Mouse (Mus musculus) embryonic fibroblast, embryonic 13.5 days (primary cell): Measurements from ENCODE around the gene Smpdl3b. TPM values are rescaled to one million over a fixed set of nuclear protein-coding genes. Genes with fewer than 3 reads are reported as not detected.
A peak's percentile ranks its signal among the peaks of the same experiment; 100 is the strongest.

Source experiments
- H3K27ac ChIP-seq: 2 replicates; pipeline ENCODE4 v1.5.1; 2012; ENCODE audit warnings: low read length, control low read depth, inconsistent platforms; ENCODE audit not compliant: insufficient read depth
- H3K4me1 ChIP-seq: 2 replicates; pipeline ENCODE4 v1.6.1; 2011; ENCODE audit warnings: low read length; ENCODE audit not compliant: control insufficient read depth, insufficient read depth
- H3K4me3 ChIP-seq: 2 replicates; pipeline ENCODE4 v1.5.1; 2011; ENCODE audit warnings: mild to moderate bottlenecking, control low read depth, low read length; ENCODE audit not compliant: insufficient read depth
- CTCF ChIP-seq: IDR thresholded peaks from 2 replicates; pipeline ENCODE4 v1.5.1; 2011; ENCODE audit warnings: mild to moderate bottlenecking, control low read depth, low read length, moderate library complexity, borderline replicate concordance; ENCODE audit not compliant: insufficient read depth
- POLR2A ChIP-seq: IDR thresholded peaks from 2 replicates; pipeline ENCODE4 v1.6.1; 2011; ENCODE audit warnings: low read depth, mild to moderate bottlenecking, control low read depth, low read length, moderate library complexity
- polyA plus RNA-seq: library from polyadenylated mRNA; stranded (reverse); fragments of >200 nt; gene quantifications from 2 replicates; pipeline ENCODE4 v1.2.4, GENCODE M21; 2011; ENCODE audit warnings: low read depth; ENCODE audit not compliant: missing spikeins, insufficient read length

Gene Smpdl3b
- polyA plus RNA-seq, 1 experiment: 2.7 TPM

GRCm38 (mm10) chr4:132735894-132736293 is 21.2 kb downstream of the Smpdl3b start:
- TF ChIP-seq POLR2A: no peak
- TF ChIP-seq CTCF: no peak
- Histone ChIP-seq H3K27ac (no peak overlapping the region), H3K4me3 (no peak overlapping the region), H3K4me1 (peaks cover 2% of the 10 kb centered on the region; the same call in 1 of the 2 replicates)

DNA sequence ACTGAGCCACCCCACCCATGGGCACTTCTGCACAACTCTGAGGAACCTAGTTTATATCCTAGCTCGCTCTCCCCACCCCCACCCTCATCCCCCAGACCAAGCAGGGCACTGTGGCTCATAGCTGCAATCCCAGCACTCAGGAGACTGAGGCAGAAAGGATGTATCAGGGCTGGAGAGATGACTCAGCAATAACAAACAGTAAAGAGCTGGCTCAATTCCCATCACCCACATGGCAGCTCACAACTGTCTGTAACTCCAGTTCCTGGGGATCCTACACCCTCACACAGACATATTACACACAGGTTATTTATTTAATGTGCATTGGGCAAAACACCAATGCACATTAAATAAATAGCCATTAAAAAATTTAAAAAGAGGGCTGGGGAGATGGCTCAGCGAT is 21.7 kb downstream of the Smpdl3b start:
- peaks cover 2% of the 10 kb centered on the region; the same call in 1 of the 2 replicates for H3K4me1 ChIP-seq
- H3K4me3 ChIP-seq: no peak overlapping the region
- TF ChIP-seq CTCF (no peak), POLR2A (no peak)

GRCm38 (mm10) chr4:132734766-132735165 is 22.3 kb downstream of the Smpdl3b start:
- Histone ChIP-seq H3K4me3 (no peak overlapping the region), H3K27ac (no peak overlapping the region), H3K4me1 (peaks cover 2% of the 10 kb centered on the region; the same call in 1 of the 2 replicates)
- TF ChIP-seq POLR2A (no peak), CTCF (no peak)

More for the DNA sequence above, 21.7 kb downstream of the Smpdl3b start:
- no peak overlapping the region for H3K27ac ChIP-seq

- peaks cover 2% of the 10 kb centered on the region; the same call in 1 of the 2 replicates for H3K4me1 ChIP-seq
- TF ChIP-seq POLR2A: no peak
- TF ChIP-seq CTCF: no peak
- no peak overlapping the region for H3K4me3 ChIP-seq
- no peak overlapping the region for H3K27ac ChIP-seq
These were observed 23.8 kb downstream of the Smpdl3b start for GRCm38 (mm10) chr4:132733071-132733770.

DNA sequence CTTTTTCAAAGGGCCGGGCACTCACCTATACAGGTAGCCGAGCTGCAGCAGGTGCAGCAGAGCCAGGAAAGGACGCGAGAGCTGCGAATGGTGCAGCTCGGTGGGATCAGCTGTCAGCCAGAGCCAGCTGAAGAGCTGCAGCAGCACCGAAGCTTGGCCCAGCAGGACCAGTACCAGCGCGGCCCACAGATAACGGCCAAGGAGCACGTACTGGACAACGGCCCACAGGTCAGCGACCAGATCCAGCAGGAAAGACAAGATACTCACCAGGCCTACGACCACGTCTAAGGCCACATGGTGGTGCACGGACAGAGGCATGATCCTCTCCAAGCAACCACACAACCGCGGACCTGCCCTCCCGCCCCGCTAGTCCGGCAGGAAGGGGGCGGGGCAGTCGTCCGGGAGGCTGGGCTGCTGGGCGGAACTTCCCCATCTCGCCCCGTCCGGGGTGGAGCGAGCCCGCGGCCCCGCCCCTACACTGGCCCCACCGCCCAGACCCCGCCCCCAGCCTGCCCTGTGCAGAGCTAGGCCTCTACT is 24.8 kb downstream of the Smpdl3b start, which contains the start of gene Xkr8:
TSS of gene Xkr8 (minus strand) at position 399 of the 537 bp plus-strand sequence.
- TF ChIP-seq CTCF (peak; percentile 21; the same call in 1 of the 2 replicates), POLR2A (peak; percentile 91)
- no peak within 1 kb of the TSS for H3K27ac ChIP-seq
- peak within 1 kb of the TSS; percentile 69 for H3K4me3 ChIP-seq
- H3K4me1 ChIP-seq: peaks cover 2% of the 10 kb centered on the region; the same call in 1 of the 2 replicates

- Histone ChIP-seq H3K4me1 (peaks cover 2% of the 10 kb centered on the region; the same call in 1 of the 2 replicates), H3K4me3 (peak overlapping the region; percentile 69), H3K27ac (no peak overlapping the region)
- TF ChIP-seq CTCF (no peak), POLR2A (no peak)
These were observed 25.4 kb downstream of the Smpdl3b start for GRCm38 (mm10) chr4:132731616-132732015.

DNA sequence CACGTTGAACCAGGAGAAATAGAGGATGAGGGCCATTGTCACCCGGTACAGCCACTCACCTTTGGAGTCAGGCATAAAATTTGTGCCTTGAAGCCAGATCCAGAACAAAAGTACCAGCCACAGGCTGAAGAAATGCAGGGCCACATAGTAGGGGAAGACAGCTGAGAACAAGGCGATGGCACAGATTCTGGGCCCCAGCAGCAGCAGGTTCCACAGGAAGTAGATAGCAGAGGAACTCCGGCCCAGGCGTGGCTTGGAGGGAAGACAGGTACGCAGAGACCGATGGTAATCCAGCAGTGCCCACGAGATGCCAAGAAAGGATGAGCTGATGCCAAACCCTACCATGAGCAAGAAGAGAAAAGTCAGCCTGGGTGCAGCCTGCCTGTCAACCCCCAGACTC is 28.8 kb downstream of the Smpdl3b start:
- no peaks in the 10 kb centered on the region for H3K4me1 ChIP-seq
- TF ChIP-seq POLR2A (no peak), CTCF (no peak)

GRCm38 (mm10) chr4:132718251-132718650 is 38.8 kb downstream of the Smpdl3b start:
- Histone ChIP-seq H3K4me3 (no peak overlapping the region), H3K27ac (no peak overlapping the region), H3K4me1 (no peaks in the 10 kb centered on the region)
- no peak for TF ChIP-seq POLR2A
- TF ChIP-seq CTCF: no peak

More for the DNA sequence above, 28.8 kb downstream of the Smpdl3b start:
- Histone ChIP-seq H3K27ac (no peak overlapping the region), H3K4me3 (no peak overlapping the region)

- no peak for TF ChIP-seq CTCF
- no peak for TF ChIP-seq POLR2A
These were observed 43.9 kb downstream of the Smpdl3b start for GRCm38 (mm10) chr4:132713181-132713580.

DNA sequence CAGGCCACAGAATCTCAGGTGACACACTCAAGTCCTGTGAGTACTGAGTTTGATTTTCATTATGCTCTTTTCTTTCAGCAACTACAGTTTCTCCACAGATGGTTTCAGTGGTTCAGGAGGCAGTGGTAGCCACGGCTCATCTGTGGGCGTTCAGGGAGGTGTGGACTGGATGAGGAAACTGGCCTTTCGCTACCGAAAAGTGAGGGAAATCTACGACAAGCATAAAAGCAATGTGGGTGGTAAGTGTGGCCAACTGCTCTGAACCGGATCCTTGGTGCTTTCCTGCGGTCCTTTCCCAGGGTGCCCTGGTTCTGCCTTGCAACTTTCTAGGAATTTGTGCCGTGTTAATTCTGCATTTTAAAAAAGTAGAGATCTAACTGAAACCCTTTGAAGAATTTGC is 50.2 kb downstream of the Smpdl3b start:
- H3K27ac ChIP-seq: no peak overlapping the region
- H3K4me3 ChIP-seq: no peak overlapping the region
- H3K4me1 ChIP-seq: no peaks in the 10 kb centered on the region
- TF ChIP-seq CTCF (no peak), POLR2A (no peak)

More at GRCm38 (mm10) chr4:132713181-132713580, 43.9 kb downstream of the Smpdl3b start:
- Histone ChIP-seq H3K4me1 (no peaks in the 10 kb centered on the region), H3K27ac (no peak overlapping the region), H3K4me3 (no peak overlapping the region)
